Mouse (Mus musculus) urinary bladder, postnatal 10 days (tissue): ENCODE results near the gene Cit.

Source experiments
- DNase-seq: peaks from one replicate; pipeline ENCODE4 v3.0.0; 2022; ENCODE audit warnings: low spot score

Gene Cit

DNA sequence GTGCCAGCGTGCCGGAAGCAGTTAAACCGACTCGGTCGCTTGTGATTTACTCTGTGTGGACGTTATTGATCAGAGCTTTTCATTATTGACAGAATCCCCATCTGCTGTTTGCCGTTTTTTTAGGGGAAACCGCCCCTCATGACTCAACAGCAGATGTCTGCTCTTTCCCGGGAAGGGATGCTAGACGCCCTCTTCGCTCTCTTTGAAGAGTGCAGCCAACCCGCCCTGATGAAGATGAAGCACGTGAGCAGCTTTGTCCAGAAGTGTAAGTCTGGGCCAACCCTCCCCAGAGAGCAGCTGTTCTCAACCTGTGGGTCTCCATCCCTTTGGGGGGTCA is 5.9 kb downstream of the Cit start:
- no peak for DNase-seq

DNA sequence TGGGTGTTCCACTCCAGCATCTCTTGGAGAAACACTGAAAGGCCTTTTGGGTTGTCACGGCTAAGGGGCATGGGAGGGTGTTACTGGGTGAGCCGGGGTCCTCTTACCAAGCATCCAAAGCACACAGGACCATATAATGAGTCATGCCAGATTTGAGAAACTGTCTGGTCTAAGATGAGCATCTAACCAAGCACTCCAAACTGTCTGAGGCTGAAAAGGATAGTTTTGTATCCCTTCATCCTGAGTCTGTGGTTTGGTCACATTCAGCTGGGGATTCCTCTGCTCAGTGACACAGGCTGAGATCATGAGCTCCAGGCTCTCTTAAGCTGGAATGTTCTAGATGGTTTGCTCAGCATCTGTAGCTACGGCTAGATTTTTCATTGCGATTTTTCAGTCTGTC is 7.4 kb downstream of the Cit start:
- no peak for DNase-seq

DNA sequence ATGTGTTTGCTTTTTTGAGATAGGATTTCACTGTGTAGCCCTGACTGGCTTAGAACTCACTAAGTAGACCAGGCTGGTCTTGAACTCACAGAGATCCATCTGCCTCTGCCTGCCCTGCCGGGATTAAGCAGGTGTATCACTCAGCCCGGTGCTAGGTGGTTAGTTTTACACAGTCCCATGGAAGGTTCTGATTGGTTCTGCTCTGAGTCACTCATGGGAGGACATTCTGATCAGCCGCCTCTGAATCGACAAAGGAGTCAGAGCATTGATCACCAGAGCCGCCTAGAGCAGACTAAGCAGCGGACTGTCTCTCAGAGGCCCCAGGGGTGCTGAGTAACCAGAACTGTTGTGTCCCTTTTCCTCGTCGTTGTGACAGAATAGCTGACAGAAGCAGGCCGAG is 8.6 kb downstream of the Cit start:
- DNase-seq: no peak

DNA sequence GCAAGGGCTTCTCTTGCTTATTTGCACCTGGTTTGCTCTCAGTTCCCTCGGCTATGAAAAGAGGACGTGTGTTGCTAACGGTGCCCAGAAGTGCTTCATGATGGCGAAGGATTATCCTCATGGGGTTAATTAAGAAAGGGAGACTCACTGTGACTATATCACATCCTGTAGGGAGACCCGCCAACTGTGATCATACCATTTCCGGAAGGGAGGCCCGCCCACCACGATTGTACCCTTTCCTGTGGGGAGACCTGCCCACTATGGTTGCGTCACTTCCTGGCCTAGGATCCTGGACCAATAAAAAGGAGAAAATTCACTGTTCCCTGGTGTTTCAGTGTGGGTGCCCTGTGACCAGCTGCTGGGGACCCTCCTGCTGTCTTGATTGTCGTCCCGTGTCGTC is 9.3 kb downstream of the Cit start:
- no peak for DNase-seq

DNA sequence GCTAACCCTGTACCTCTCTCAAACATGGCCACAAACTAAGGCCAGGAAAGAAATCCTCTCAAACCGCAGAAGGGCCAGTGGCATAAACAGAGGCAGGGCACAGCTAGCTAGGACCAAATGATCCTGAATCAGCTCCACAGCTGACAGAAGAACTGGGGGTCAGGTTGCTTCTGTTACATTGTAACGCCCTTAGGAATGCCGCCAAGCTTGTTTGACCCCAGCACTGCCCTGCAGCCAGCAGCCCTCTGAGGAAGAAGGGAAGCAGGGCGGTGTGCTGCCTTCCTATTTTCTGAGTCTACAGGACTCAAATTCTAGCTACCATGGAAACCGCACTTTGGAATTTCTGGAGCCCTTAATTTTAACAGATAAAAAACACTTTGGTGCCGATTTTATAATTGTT is 13.6 kb downstream of the Cit start:
- no peak for DNase-seq

DNA sequence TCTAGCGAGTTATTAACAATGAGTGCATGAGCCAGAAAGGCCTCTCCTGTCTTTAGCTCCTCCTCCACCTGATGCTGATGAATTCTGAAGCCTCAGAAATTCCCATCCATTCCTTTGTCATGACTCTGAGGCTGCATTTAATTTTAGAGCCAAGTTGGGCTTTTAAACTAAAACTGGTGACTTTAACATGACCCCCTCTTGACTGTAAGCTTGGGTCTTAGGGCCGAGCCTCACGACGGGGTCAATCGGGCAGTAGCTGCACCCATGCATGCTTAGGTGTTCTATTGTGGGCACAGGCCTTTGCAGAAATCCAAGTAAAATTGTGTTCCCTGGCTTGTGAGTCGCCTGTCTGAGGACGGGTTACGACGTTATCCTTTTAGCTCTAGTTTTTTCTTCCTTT is 14.4 kb downstream of the Cit start:
- no peak for DNase-seq

DNA sequence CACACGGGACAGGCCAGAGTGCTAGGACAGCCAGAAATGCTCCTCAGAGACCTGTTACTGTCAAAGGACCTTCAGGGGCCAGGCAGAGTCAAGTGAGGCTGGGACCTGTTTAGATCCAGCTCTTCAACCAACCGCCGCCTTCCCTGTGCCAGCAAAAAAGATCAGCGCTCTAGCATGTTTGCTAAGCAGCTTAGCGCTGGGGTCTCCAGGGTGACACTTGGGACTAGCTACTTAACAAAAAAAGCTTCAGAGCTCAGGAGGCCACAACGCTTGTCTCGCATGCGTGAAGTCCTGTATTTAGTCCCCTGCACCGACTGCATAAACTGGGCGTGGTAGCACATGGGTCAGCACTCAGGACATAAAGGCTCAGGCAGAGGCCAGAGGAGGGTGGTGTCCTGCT is 16.9 kb downstream of the Cit start:
- DNase-seq: no peak

DNA sequence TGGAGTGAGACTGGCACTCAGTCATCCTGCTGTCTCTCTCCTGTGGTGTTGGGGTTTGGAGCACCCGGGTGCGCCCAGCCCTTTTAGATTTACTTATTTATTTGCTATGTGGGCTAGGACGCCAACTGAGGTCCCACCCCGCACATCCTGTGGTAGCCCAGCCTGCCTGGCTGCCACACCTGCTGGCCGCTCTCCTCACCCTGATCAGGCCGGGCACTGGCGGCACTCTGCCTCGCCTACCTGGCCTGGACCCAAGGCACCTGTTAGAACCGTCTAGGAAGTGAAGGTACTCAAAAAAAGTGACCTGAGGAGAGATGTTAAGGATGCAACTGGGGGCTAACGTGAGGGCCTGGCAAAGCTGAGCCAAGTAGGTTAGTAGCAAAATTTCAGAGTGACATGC is 17.4 kb downstream of the Cit start:
- DNase-seq: no peak

DNA sequence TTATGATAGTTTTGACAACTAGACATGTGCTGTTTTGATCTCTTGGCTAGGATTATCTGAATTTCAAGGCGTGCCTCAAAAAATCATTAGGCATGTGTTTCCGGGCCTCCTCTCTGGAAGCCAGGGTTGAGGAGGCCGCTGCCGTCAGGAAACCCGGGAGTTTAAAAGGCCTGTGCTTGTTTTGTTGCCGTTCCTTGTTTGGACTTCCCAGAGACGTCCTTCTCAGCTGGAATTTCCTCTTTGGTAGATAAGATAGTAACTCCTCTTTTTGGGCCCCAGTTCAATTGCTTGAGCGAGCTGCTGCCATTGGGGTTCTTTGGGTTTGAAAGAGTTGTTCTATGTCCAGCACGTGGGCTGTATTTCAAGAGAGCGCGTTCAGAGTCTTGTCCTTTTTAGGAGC is 21.2 kb downstream of the Cit start:
- DNase-seq: no peak

DNA sequence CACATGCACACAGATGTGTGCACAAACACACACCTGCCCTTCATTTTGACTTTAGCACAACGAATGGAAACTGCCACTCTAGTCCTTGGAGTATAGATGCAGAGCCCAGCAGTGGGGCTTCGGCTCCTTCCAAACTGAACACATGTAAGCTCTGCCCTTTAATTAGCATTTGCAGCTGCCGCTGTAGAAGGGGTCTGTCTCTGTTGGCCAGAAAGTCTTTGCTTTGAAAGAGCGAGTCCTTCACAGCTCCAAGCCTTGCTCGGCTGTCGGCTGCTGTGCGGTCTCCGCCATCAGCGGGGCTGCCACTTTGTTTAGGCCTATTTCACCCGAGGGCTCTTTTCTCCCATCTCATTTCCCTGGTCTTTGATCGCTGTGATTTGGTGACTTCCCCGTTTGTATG is 23.5 kb downstream of the Cit start:
- DNase-seq: no peak

DNA sequence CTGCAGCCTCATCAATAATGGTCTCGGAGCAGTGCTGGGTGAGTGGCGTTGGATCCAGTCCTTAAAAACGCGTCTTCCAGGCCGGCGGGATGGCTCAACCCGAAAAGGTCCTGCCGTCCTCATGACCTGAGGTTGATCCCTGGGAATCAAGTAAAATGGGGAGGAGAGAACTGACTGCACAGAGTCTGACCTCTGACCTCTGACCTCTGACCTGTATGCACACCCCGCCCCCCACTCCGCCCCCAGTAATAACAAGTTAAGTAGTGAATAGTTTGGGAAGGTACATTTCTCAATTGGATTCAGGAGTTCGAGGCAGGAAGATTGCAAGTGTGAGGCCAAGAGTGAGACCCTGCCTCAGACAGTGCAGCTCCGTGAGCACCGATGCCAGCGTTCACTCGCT is 24.1 kb downstream of the Cit start:
- DNase-seq: no peak

DNA sequence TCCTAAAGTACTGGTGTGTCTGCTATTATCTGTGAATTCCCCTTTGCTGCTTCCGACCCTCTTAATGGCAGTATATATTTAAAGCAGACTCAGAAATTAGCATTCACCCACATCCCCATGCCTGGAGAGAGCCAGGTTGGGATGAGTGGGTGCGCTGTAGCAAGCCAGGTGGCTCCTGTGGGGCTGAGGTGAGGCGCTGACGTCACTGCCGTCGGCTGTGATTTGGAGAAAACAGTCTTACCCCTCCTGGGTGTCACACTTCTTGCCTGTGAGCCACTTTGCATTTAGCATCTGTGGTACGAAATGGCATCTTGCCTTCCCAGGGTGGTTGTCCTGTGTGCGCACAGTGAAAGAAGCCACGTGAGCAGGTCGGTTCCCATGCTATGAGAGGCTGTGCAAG is 26.1 kb downstream of the Cit start:
- no peak for DNase-seq

DNA sequence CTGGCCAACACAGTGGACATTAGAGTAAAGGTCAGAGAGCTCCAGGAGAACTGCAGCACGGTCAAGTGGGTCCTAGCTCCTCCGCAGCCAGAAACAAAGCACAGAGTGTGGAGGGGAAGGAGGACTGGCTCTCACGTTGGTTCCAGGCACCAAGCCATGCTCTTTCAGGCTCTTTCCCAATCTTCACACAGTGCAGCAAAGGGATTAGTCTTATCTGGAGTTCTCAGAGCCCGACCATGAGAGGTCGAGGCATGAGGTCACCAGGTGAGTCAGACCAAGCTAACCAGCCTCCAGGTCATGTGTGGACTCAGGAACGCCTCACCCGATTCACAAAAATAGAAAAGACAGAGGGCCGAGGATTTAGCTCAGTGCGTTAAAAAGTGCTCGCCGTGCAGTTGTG is 27.0 kb downstream of the Cit start:
- DNase-seq: no peak

DNA sequence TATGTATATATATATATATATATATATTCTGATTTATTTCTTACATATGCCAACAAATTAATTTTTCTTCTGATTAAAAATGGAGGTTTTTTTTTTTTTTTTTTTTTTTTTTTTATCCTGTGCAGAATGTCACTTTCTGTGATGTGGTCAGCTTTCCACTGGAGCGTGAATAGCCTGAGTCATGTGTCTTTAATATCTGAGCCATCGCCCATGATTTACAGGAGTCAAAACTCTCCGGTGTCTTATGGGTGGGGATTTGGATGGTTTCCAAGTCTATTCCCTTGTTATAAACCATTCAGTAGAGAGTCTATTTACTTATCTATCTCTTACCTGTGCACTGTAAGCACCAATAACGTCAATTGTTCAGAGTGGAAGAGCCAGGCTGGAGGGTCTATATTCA is 27.9 kb downstream of the Cit start:
- no peak for DNase-seq

DNA sequence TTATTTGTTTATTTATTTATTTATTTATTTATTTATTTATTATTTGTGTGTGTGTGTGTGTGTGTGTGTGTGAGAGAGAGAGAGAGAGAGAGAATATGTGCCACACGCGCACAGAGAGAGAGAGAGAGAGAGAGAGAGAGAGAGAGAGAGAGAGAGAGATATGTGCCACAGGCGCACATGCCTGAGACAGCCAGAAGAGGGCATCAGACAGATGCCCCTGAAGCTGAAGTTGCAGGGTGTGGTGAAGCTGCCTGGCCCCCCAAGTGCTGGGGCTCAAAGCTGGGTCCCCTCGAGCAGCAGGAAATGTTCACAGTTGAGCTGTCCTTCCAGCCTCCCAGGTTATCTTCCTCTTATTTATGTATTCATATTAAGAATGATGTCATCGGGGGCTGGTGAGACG is 32.3 kb downstream of the Cit start:
- no peak for DNase-seq

DNA sequence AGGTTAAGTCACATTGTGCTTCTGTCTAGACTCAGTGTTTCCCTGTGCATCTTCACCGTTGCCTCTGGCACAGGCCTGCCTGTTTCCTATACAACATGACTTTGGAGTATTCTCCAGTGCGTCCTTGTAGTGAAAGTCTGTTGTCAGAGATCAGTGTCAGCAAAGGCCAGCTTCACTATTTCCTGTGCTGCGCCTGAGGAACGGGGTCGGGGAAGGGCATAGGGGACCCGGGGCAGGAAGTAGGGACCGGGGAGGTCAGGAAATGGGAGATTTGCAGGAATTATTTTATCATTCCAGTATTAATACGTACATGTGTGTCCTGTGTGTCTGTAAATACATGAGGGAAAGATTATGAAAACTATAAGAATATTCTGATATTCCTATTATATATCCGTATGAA is 37.1 kb downstream of the Cit start:
- DNase-seq: no peak

DNA sequence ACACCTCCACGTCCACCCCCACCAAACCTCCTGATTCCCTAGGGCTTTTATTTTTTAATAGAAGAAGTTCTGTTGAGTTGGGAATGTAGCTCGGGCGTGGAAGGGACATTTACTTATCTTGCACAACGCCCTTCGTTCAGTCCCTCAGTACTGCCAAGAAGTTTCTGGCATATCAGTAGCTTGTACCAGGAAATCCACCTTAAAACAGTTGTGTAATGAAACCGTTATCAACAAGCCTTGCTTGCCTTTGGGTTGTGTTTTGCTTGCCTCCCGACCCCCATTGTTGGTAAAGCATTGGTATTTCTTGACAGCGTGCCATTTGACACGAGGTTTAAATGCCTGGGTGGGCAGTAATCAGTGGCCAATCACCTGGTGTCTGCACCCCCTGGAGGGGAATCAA is 39.4 kb downstream of the Cit start:
- no peak for DNase-seq

DNA sequence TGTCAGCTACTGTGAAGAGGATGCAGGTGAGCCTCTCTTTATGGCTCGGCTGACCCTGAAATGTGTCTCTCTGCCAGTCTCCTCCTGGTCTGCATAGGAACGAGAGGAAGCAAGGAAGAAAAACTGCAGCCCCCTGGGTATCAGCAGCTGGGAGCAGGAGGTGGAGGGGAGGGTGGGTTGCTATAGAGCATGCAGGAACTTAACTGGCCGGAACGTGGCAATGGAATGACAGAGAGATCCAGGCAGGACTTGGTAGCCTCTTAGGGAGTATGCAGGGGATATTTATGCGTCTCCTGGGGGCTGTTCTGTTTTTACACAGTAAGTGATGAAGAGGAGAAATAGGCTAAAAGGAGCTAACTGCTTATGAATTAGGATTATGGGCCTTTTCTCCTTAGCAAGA is 48.7 kb downstream of the Cit start:
- no peak for DNase-seq

DNA sequence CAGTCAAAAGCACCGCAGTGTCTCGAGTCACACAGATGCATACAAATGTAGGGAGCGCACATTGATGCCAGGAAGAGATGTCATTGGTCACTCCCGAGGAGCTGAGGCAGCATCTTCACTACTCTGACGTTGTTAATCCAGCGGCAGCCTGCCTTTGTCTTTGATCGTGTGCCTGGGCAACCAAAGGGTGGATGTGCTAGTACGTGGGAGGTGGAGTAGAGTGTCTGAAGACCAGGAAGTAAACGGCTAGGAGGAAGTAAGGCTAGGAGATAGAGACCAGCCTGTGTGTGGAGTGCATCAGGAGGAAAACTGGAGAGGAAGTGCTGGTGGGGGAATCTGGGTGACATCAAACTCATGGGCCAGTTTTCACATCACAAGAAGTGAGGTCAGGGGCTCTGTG is 52.0 kb downstream of the Cit start:
- DNase-seq: no peak

DNA sequence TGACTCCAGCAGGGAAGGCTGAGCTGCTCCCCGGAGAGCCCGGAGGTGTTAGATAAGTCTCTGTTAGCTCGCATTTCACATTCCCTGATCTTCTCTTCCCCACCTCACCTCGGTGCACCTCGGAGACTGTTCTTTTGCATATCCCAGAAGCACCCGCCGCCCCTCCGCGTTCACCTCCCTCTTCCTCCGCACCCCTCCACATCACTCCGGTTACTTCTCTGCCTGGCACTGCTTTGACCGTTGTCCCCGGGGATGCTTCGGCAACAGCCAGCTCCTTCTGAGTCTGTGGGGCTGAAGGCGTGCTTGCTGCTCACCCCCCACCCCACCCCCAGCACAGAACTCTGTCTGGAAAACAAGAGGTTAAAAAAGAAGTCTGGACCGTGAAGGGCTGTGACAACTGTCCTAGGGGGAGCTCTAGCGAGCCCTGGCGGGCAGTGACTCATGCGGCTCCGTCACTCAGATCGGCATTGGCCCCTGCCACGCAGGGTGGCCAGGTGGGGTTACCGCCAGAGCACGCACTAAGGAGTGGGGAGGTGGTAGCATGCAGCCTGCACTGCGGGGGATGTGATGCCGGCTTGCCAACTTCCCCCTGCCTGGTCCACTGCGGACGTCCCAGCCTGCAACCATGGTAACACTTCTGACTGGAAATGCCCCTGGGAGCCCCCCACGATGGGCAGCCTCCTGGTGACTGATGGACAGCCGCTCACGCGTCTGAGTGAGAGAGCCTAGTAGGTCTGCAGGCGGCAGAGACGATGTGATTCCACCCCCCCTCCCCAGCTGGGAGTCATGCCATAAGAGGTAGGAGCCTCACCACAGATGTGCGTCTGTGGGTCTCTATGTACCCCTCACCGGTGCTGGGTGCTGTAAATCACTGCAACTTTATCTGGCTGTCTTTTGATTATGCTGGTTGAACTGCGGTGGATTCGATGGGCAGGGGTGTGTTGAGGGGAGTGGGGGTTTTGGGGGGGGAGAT is 62.2 kb downstream of the Cit start:
- DNase-seq: no peak

DNA sequence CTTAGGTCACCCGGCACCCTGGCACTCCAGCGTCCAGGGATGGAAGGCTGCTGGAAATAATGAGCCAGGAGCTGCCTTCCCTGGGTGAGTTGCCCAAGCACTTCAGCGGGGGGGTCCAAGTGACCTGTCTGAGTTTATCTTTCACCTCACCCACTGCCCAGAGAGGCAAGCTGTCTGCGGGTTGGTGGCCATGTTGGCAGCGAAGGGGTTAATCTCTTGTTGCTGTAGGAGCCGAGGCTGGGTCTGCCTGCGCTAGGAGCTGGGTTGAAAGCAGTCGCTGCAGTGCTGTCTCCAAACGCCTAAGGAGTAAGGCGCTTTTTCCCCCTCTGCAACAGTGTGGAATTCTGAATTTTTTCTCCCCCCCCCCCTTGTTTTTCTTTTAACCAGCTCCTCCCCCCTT is 63.2 kb downstream of the Cit start:
- no peak for DNase-seq

DNA sequence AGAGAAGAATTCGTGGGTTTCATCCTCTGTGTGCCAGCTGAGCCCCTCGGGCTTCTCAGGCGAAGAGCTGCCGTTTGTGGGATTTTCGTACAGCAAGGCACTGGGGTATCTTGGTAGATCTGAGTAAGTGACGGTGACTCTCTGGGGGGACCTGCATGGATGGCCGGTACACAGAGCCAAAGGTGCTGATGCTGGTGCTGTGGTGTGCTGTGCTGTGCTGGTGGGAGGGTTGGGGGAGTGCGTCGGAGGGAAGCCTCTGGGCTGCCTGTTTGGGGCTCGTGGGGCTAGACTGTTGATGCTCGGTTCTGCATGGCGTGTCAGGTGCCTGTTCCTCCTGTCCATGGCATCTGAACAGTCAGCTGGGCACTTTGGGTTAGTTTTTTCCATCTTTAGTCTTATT is 63.6 kb downstream of the Cit start:
- DNase-seq: no peak

DNA sequence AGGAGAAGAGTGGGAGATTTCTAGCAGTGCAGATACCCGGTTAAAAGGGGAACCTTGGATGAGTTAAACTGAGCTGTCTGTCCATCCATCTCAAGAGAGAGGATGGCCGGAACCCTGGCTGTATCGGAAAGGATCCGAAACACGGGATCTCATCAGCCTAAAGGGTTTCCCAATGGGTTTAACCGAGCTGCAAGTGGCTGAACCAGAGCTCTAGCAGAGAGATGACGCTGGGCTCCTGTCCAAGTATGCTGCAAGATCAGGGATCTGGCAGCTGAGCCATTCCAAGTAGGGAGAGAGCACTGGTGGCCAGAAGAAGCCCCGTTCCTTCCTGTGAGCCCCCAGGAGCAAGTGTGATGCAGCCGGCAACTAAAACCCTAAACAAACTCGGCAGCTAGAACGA is 64.0 kb downstream of the Cit start:
- DNase-seq: no peak

DNA sequence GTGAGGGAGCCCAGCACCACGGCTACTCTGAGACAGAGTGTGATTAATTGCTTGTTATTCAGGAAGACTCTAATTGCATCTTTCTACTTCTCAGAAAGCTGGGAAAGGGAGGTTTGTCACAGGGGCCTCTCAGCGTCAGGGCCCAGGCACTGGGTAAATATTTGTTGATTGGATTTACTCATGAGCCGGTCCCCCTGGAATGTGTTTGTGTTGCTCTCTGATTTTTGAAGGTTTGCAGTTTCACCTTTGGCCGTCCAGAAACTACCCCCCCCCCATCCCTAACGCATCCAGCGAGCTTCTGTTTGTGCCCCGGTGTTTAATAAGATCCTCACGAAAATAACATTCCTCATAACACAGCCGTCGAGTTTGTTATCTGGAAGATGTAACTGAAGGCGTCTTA is 65.4 kb downstream of the Cit start:
- DNase-seq: no peak

DNA sequence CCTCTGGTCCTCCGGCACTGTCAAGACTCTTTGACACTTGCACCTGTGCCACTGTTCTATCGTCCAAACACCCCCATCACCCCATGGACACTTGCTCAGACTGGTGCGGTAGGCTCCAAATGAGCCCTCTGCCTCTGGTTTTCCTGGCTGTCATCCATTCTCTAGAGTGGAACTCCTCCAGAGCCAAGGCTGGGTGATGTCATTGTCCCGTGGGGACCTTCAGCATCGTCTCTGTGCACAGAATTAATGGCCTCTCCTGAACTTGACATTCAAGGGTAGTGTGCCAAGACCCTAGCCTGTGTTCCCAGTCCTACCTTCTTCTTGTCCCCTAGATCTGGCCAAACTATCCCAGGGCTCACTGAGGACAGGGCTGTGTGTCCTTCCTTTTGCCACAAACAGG is 70.4 kb downstream of the Cit start:
- no peak for DNase-seq
